Mouse (Mus musculus) intestine, embryonic 15.5 days (tissue): ENCODE results near the gene Tgm7. TPM values are rescaled to one million over a fixed set of nuclear protein-coding genes. Genes with fewer than 3 reads are reported as not detected.

Experiments used
- ATAC-seq: fragments of 200-750 bp; cut with Nextera tagmentation; 2 replicates; pipeline ENCODE4 v1.8.0; 2017; ENCODE audit warnings: moderate TSS enrichment, moderate library complexity
- H3K27ac ChIP-seq: fragments of 300-500 bp; sonication (generic); 2 replicates; pipeline ENCODE4 v1.5.1; 2015; ENCODE audit warnings: mild to moderate bottlenecking, inconsistent platforms
- H3K27me3 ChIP-seq: fragments of 300-500 bp; sonication (generic); replicated peaks from 2 replicates; pipeline ENCODE4 v1.6.1; 2015; ENCODE audit warnings: inconsistent platforms
- H3K36me3 ChIP-seq: fragments of 300-500 bp; sonication (generic); 2 replicates; pipeline ENCODE4 v1.6.1; 2015; ENCODE audit warnings: inconsistent platforms
- H3K4me1 ChIP-seq: fragments of 300-500 bp; sonication (generic); replicated peaks from 2 replicates; pipeline ENCODE4 v1.6.1; 2015; ENCODE audit warnings: inconsistent platforms
- H3K4me2 ChIP-seq: fragments of 300-500 bp; sonication (generic); replicated peaks from 2 replicates; pipeline ENCODE4 v1.6.1; 2015; ENCODE audit warnings: mild to moderate bottlenecking, inconsistent platforms
- H3K4me3 ChIP-seq: fragments of 300-500 bp; sonication (generic); replicated peaks from 2 replicates; pipeline ENCODE4 v1.5.1; 2015; ENCODE audit warnings: inconsistent platforms
- H3K9ac ChIP-seq: fragments of 300-500 bp; sonication (generic); 2 replicates; pipeline ENCODE4 v1.6.1; 2015; ENCODE audit warnings: inconsistent platforms
- H3K9me3 ChIP-seq: fragments of 300-500 bp; sonication (generic); 2 replicates; pipeline ENCODE4 v1.6.1; 2016; ENCODE audit warnings: inconsistent platforms
- whole genome bisulfite sequencing: fragments of 180-500 bp; shearing (Covaris S2); methylation state at CpG from one replicate; pipeline ENCODE4 v1.1.7; 2015; 5-methylcytosine and 5-hydroxymethylcytosine counted together
- polyA plus RNA-seq: library from polyadenylated mRNA; unstranded; fragments of >200 nt; fragmentation: Nextera tagmentation; extraction: Ambion mirVana; gene quantifications from 2 replicates; pipeline ENCODE4 v1.2.1, GENCODE M21; 2015

Tgm7 gene
- polyA plus RNA-seq, 1 experiment from 2014 or later: 0.23 TPM

GRCm38 (mm10) chr2:121061315-121061714 is 48.3 kb downstream of the Tgm7 start:
- Histone ChIP-seq H3K4me1 (no peaks in the 10 kb centered on the region), H3K4me3 (no peak overlapping the region), H3K36me3 (no peaks in the 10 kb centered on the region), H3K4me2 (no peak overlapping the region), H3K9me3 (no peaks in the 10 kb centered on the region), H3K27ac (no peak overlapping the region), H3K27me3 (no peaks in the 10 kb centered on the region), H3K9ac (no peak overlapping the region)
- ATAC-seq: no peak
- 44% methylated on average over 2 of the region's 2 CpGs for WGBS

- Histone ChIP-seq H3K4me2 (no peak overlapping the region), H3K27ac (no peak overlapping the region), H3K4me1 (no peaks in the 10 kb centered on the region), H3K9me3 (no peaks in the 10 kb centered on the region), H3K27me3 (no peaks in the 10 kb centered on the region), H3K4me3 (no peak overlapping the region), H3K9ac (no peak overlapping the region), H3K36me3 (no peaks in the 10 kb centered on the region)
- 56% methylated on average over 6 of the region's 6 CpGs for WGBS
- ATAC-seq: no peak
Observed at GRCm38 (mm10) chr2:121057997-121058396, 51.6 kb downstream of the Tgm7 start.

GRCm38 (mm10) chr2:121055915-121056314 is 53.7 kb downstream of the Tgm7 start:
- H3K36me3 ChIP-seq: no peaks in the 10 kb centered on the region
- H3K4me3 ChIP-seq: no peak overlapping the region
- no peaks in the 10 kb centered on the region for H3K9me3 ChIP-seq
- H3K9ac ChIP-seq: no peak overlapping the region
- no peaks in the 10 kb centered on the region for H3K27me3 ChIP-seq
- no peak overlapping the region for H3K27ac ChIP-seq
- no peak overlapping the region for H3K4me2 ChIP-seq
- ATAC-seq: no peak
- no peaks in the 10 kb centered on the region for H3K4me1 ChIP-seq
- WGBS: 78% methylated on average over 6 of the region's 6 CpGs

GRCm38 (mm10) chr2:121054060-121054459 is 55.5 kb downstream of the Tgm7 start:
- H3K9ac ChIP-seq: no peak overlapping the region

GRCm38 (mm10) chr2:121052176-121052575 is 57.4 kb downstream of the Tgm7 start:
- H3K27me3 ChIP-seq: no peaks in the 10 kb centered on the region
- H3K4me2 ChIP-seq: no peak overlapping the region
- no peak overlapping the region for H3K27ac ChIP-seq
- H3K4me1 ChIP-seq: no peaks in the 10 kb centered on the region
- no peak overlapping the region for H3K4me3 ChIP-seq
- 88% methylated on average over 5 of the region's 5 CpGs for WGBS
- no peaks in the 10 kb centered on the region for H3K9me3 ChIP-seq
- H3K36me3 ChIP-seq: no peaks in the 10 kb centered on the region
- H3K9ac ChIP-seq: no peak overlapping the region
- ATAC-seq: no peak

More at GRCm38 (mm10) chr2:121054060-121054459, 55.5 kb downstream of the Tgm7 start:
- 65% methylated on average over 2 of the region's 2 CpGs for WGBS
- no peaks in the 10 kb centered on the region for H3K27me3 ChIP-seq
- no peak overlapping the region for H3K4me3 ChIP-seq
- H3K9me3 ChIP-seq: no peaks in the 10 kb centered on the region
- H3K27ac ChIP-seq: no peak overlapping the region
- ATAC-seq: no peak
- H3K36me3 ChIP-seq: no peaks in the 10 kb centered on the region
- no peak overlapping the region for H3K4me2 ChIP-seq
- H3K4me1 ChIP-seq: no peaks in the 10 kb centered on the region

- Histone ChIP-seq H3K27me3 (no peaks in the 10 kb centered on the region), H3K9ac (no peak overlapping the region), H3K36me3 (no peaks in the 10 kb centered on the region), H3K9me3 (no peaks in the 10 kb centered on the region), H3K27ac (no peak overlapping the region), H3K4me2 (no peak overlapping the region), H3K4me1 (no peaks in the 10 kb centered on the region), H3K4me3 (no peak overlapping the region)
- WGBS: 82% methylated on average over 4 of the region's 4 CpGs
- ATAC-seq: no peak
Observed at GRCm38 (mm10) chr2:121045653-121046052, 63.9 kb downstream of the Tgm7 start.

Other genes starting within 250 kb of the Tgm7 start
- 16.8 and 18.3 TPM in 2 replicates for gene Ubr1, start 139.1 kb downstream of the Tgm7 start, polyA plus RNA-seq
- gene Tmem62, start 132.8 kb downstream of the Tgm7 start, polyA plus RNA-seq: 5.1 and 5.5 TPM in 2 replicates
- gene Ccndbp1, start 101.4 kb downstream of the Tgm7 start, polyA plus RNA-seq: 32.6 and 32.8 TPM in 2 replicates
- 2.5 and 2.6 TPM in 2 replicates for gene Epb42, start 72.7 kb downstream of the Tgm7 start, polyA plus RNA-seq
- gene Tgm5, start 24.0 kb downstream of the Tgm7 start, polyA plus RNA-seq: 0.08 TPM in 1 of 2 replicates, not detected in the other
- 17.7 and 18.2 TPM in 2 replicates for gene Adal, start 30.6 kb upstream of the Tgm7 start, polyA plus RNA-seq
- gene Lcmt2, start 30.9 kb upstream of the Tgm7 start, polyA plus RNA-seq: 19.4 and 20.0 TPM in 2 replicates
- 38.2 and 44.2 TPM in 2 replicates for gene Tubgcp4, start 60.9 kb upstream of the Tgm7 start, polyA plus RNA-seq
- 8.6 and 8.9 TPM in 2 replicates for gene Zscan29, start 61.3 kb upstream of the Tgm7 start, polyA plus RNA-seq
- gene Trp53bp1, start 161.6 kb upstream of the Tgm7 start, polyA plus RNA-seq: 40.1 and 43.4 TPM in 2 replicates
- gene Map1a, start 179.8 kb upstream of the Tgm7 start, polyA plus RNA-seq: 2.7 and 4.2 TPM in 2 replicates
- gene Ppip5k1, start 245.6 kb upstream of the Tgm7 start, polyA plus RNA-seq: 15.4 and 16.3 TPM in 2 replicates
- gene Ckmt1, start 247.9 kb upstream of the Tgm7 start, polyA plus RNA-seq: 417 and 490 TPM in 2 replicates